Mouse (Mus musculus) stomach, postnatal 0 days (tissue): Measurements from ENCODE around the gene Gng8. TPM values are rescaled to one million over a fixed set of nuclear protein-coding genes. Genes with fewer than 3 reads are reported as not detected.

Experiments
- ATAC-seq: fragments of 200-750 bp; cut with Nextera tagmentation; 2 replicates; pipeline ENCODE4 v1.8.0; 2017; ENCODE audit not compliant: low FRiP score, low TSS enrichment
- DNase-seq: peaks from one replicate; pipeline ENCODE4 v3.0.0-alpha.2; 2016; ENCODE audit warnings: low spot score
- H3K27ac ChIP-seq: fragments of 300-500 bp; sonication (generic); replicated peaks from 2 replicates; pipeline ENCODE4 v1.5.1; 2014; ENCODE audit warnings: mild to moderate bottlenecking, control low read depth
- H3K27me3 ChIP-seq: fragments of 300-500 bp; sonication (generic); 2 replicates; pipeline ENCODE4 v1.6.1; 2014; ENCODE audit warnings: low read length; ENCODE audit not compliant: control insufficient read depth, insufficient read depth
- H3K36me3 ChIP-seq: fragments of 300-500 bp; sonication (generic); 2 replicates; pipeline ENCODE4 v1.6.1; 2014; ENCODE audit warnings: low read length, mixed read lengths; ENCODE audit not compliant: control insufficient read depth, insufficient read depth
- H3K4me1 ChIP-seq: fragments of 300-500 bp; sonication (generic); replicated peaks from 2 replicates; pipeline ENCODE4 v1.6.1; 2014; ENCODE audit warnings: antibody characterized with exemption; ENCODE audit not compliant: control insufficient read depth, insufficient read depth
- H3K4me2 ChIP-seq: fragments of 300-500 bp; sonication (generic); replicated peaks from 2 replicates; pipeline ENCODE4 v1.6.1; 2014; ENCODE audit warnings: low read depth, mild to moderate bottlenecking, control low read depth, moderate library complexity
- H3K4me3 ChIP-seq: fragments of 300-500 bp; sonication (generic); 2 replicates; pipeline ENCODE4 v1.5.1; 2014; ENCODE audit warnings: low read depth, low read length, control low read depth
- H3K9ac ChIP-seq: fragments of 300-500 bp; sonication (generic); 2 replicates; pipeline ENCODE4 v1.6.1; 2014; ENCODE audit warnings: mild to moderate bottlenecking, low read length, control low read depth, mixed read lengths
- H3K9me3 ChIP-seq: fragments of 300-500 bp; sonication (generic); 2 replicates; pipeline ENCODE4 v1.6.1; 2016; ENCODE audit warnings: low read length; ENCODE audit not compliant: control insufficient read depth
- CTCF ChIP-seq: IDR thresholded peaks from 2 replicates; pipeline ENCODE4 v1.5.1; 2016; ENCODE audit warnings: antibody characterized with exemption, low read depth, mild to moderate bottlenecking, moderate library complexity
- EP300 ChIP-seq: optimal IDR thresholded peaks from 2 replicates; pipeline ENCODE3; 2016; ENCODE audit warnings: antibody characterized with exemption
- WGBS: fragments of 180-500 bp; shearing (Covaris S2); extraction: QIAGEN DNeasy Blood & Tissue Kit; methylation state at CpG from one replicate; pipeline ENCODE4 v1.1.7; 2014; 5-methylcytosine and 5-hydroxymethylcytosine counted together
- polyA plus RNA-seq: library from polyadenylated mRNA; unstranded; fragments of >200 nt; fragmentation: Nextera tagmentation; extraction: Ambion mirVana; gene quantifications from 2 replicates; pipeline ENCODE4 v1.2.1, GENCODE M21; 2015

Gene Gng8
- polyA plus RNA-seq, 1 experiment from 2014 or later = 7.3 TPM

DNA sequence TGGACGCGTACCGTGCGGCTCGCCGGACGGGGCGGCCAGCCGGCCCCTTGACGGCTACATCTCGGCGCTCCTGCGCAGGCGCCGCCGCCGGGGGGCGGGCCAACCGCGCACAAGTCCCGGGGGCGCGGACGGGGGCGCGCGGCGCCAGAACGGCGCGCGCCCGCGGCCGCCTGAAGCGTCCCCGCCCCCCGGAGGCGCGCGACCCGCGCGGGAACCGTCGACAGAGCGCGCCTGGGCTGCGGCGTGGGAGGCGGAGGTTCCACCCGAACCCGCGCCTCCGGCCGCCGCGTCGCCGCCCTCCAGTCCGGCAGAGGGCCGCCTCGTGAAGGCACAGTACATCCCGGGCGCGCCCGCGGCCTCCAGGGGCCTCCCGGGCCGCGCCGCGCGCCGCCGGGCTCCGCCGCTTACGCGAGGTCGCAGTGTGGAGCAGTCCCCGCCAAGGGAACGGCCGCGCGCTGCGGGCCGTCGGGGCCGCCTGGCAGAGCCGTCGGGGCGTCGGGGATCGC is 6.3 kb upstream of the Gng8 start:
- Histone ChIP-seq H3K9me3 (peaks cover 8% of the 10 kb centered on the region), H3K4me3 (peak overlapping the region; percentile 19), H3K36me3 (peaks cover 15% of the 10 kb centered on the region), H3K27ac (no peak overlapping the region), H3K4me1 (peaks cover 3% of the 10 kb centered on the region; the same call in 1 of the 2 replicates), H3K27me3 (no peaks in the 10 kb centered on the region), H3K4me2 (peak overlapping the region; percentile 31), H3K9ac (no peak overlapping the region)
- DNase-seq = no peak
- no peak for ATAC-seq
- no peak for TF ChIP-seq EP300
- no peak for TF ChIP-seq CTCF
- WGBS = 18% methylated on average over 66 of the region's 95 CpGs

GRCm38 (mm10) chr7:16885905-16886304 is 5.7 kb upstream of the Gng8 start:
- DNase-seq (no peak), ATAC-seq (no peak)
- Histone ChIP-seq H3K4me3 (no peak overlapping the region), H3K36me3 (peaks cover 15% of the 10 kb centered on the region), H3K27me3 (no peaks in the 10 kb centered on the region), H3K9me3 (peaks cover 8% of the 10 kb centered on the region), H3K27ac (no peak overlapping the region), H3K4me1 (no peaks in the 10 kb centered on the region; the same call in 1 of the 2 replicates), H3K4me2 (peak overlapping the region; percentile 31; the same call in 1 of the 2 replicates), H3K9ac (no peak overlapping the region)
- 58% methylated on average over 59 of the region's 59 CpGs for WGBS
- TF ChIP-seq EP300 = no peak
- no peak for TF ChIP-seq CTCF

- ATAC-seq = no peak
- H3K9me3 ChIP-seq = peaks cover 6% of the 10 kb centered on the region
- DNase-seq = no peak
- no peaks in the 10 kb centered on the region for H3K27me3 ChIP-seq
- WGBS = 27% methylated on average over 6 of the region's 6 CpGs
- no peak overlapping the region for H3K4me3 ChIP-seq
- H3K27ac ChIP-seq = peak overlapping the region; percentile 91
- no peaks in the 10 kb centered on the region; the same call in 1 of the 2 replicates for H3K4me1 ChIP-seq
- TF ChIP-seq EP300 (no peak), CTCF (no peak)
- peaks cover 7% of the 10 kb centered on the region; the same call in 1 of the 2 replicates for H3K36me3 ChIP-seq
- H3K4me2 ChIP-seq = peak overlapping the region; percentile 58
- no peak overlapping the region; the same call in 1 of the 2 replicates for H3K9ac ChIP-seq
Measured at GRCm38 (mm10) chr7:16890536-16890935, 1.1 kb upstream of the Gng8 start.

DNA sequence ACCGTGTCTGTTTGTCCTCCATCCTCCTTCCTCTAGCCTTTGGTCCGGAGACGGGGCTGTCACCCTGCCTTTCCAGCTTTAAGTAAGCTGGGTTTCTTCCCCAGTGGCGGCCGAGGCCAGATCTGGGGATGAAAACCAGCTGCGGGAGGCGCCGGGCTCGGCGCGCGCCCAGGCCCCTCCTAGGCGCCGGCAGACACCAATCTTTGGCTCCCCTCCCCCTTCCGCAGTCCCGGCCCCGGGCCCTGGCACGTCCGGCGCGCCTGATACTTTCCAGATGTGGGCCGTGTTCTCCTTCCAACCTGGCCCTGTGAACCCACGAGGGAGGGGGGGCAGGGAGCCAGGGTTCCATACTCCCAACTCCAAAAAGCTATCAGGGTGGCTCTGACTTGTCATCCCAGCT is 642 bp upstream of the Gng8 start:
- 0 out of 2 replicates have a peak overlapping the region, but pooled peaks have one; percentile 33 for H3K4me3 ChIP-seq

DNA sequence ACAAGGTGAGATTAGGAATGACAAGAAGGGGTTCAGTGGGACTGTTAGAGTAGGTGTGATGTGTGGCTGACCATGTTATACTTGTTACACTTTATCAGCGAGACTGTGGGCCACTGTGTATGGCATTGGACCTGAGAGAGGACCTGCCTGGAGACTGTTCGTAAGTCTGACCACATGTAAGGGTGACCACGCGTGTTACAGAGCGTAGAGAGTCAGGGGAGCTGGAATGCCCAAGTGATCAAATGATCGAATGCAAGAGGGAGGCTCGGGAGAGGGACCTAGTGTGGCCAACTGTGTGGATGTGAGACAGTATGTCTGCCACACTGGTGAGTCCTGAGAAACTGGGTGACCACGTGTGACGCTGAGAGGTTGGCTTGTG is 755 bp downstream of the Gng8 start:
- DNase-seq (no peak), ATAC-seq (no peak; the same call in 1 of the 2 replicates)
- H3K27ac ChIP-seq = no peak overlapping the region
- H3K4me3 ChIP-seq = peak overlapping the region; percentile 33; the same call in 1 of the 2 replicates
- H3K27me3 ChIP-seq = no peaks in the 10 kb centered on the region
- no peak overlapping the region for H3K9ac ChIP-seq
- 41% methylated on average over 9 of the region's 9 CpGs for WGBS
- no peaks in the 10 kb centered on the region for H3K9me3 ChIP-seq
- no peaks in the 10 kb centered on the region; the same call in 1 of the 2 replicates for H3K4me1 ChIP-seq
- no peak for TF ChIP-seq EP300
- no peak for TF ChIP-seq CTCF
- H3K4me2 ChIP-seq = peak overlapping the region; percentile 58
- H3K36me3 ChIP-seq = no peaks in the 10 kb centered on the region

More for the DNA sequence above, 642 bp upstream of the Gng8 start:
- Histone ChIP-seq H3K9me3 (peaks cover 2% of the 10 kb centered on the region), H3K9ac (no peak overlapping the region; the same call in 1 of the 2 replicates), H3K27ac (peak overlapping the region; percentile 91), H3K4me1 (no peaks in the 10 kb centered on the region; the same call in 1 of the 2 replicates), H3K27me3 (no peaks in the 10 kb centered on the region), H3K36me3 (peaks cover 3% of the 10 kb centered on the region; the same call in 1 of the 2 replicates), H3K4me2 (peak overlapping the region; percentile 58)
- TF ChIP-seq EP300 (peak; percentile 86), CTCF (no peak)
- peak; percentile 75; the same call in 1 of the 2 replicates for ATAC-seq
- peak; percentile 78 for DNase-seq
- 2% methylated on average over 20 of the region's 23 CpGs for WGBS

GRCm38 (mm10) chr7:16893612-16894011 is 2.0 kb downstream of the Gng8 start:
- Histone ChIP-seq H3K9ac (no peak overlapping the region), H3K36me3 (no peaks in the 10 kb centered on the region), H3K27ac (no peak overlapping the region), H3K27me3 (no peaks in the 10 kb centered on the region), H3K4me1 (no peaks in the 10 kb centered on the region; the same call in 1 of the 2 replicates), H3K9me3 (no peaks in the 10 kb centered on the region), H3K4me3 (no peak overlapping the region), H3K4me2 (no peak overlapping the region)
- 29% methylated on average over 6 of the region's 6 CpGs for WGBS
- no peak for TF ChIP-seq EP300
- TF ChIP-seq CTCF = no peak
- no peak for ATAC-seq
- no peak for DNase-seq
